Mouse (Mus musculus) lung, embryonic 14.5 days (tissue): Measurements from ENCODE around the gene Pcid2. TPM values are rescaled to one million over a fixed set of nuclear protein-coding genes. Genes with fewer than 3 reads are reported as not detected.

Experiments used
- ATAC-seq: fragments of 200-750 bp; cut with Nextera tagmentation; 2 replicates; pipeline ENCODE4 v1.8.0; 2017; ENCODE audit warnings: mild to moderate bottlenecking, moderate TSS enrichment, moderate library complexity; ENCODE audit not compliant: insufficient read depth
- DNase-seq: peaks from one replicate; pipeline ENCODE4 v3.0.0-alpha.2; 2015
- H3K27ac ChIP-seq: fragments of 300-500 bp; sonication (generic); 2 replicates; pipeline ENCODE4 v1.5.1; 2014; ENCODE audit warnings: low read depth, mild to moderate bottlenecking, moderate library complexity
- H3K27me3 ChIP-seq: fragments of 300-500 bp; sonication (generic); 2 replicates; pipeline ENCODE4 v1.6.1; 2014; ENCODE audit warnings: low read length, control low read depth; ENCODE audit not compliant: insufficient read depth
- H3K36me3 ChIP-seq: fragments of 300-500 bp; sonication (generic); 2 replicates; pipeline ENCODE4 v1.6.1; 2014; ENCODE audit warnings: control low read depth; ENCODE audit not compliant: insufficient read depth
- H3K4me1 ChIP-seq: fragments of 300-500 bp; sonication (generic); 2 replicates; pipeline ENCODE4 v1.6.1; 2014; ENCODE audit warnings: antibody characterized with exemption, control low read depth; ENCODE audit not compliant: insufficient read depth
- H3K4me2 ChIP-seq: fragments of 300-500 bp; sonication (generic); 2 replicates; pipeline ENCODE4 v1.6.1; 2014; ENCODE audit warnings: mild to moderate bottlenecking
- H3K4me3 ChIP-seq: fragments of 300-500 bp; sonication (generic); 2 replicates; pipeline ENCODE4 v1.5.1; 2014; ENCODE audit warnings: low read depth, low read length
- H3K9ac ChIP-seq: fragments of 300-500 bp; sonication (generic); 2 replicates; pipeline ENCODE4 v1.6.1; 2014
- H3K9me3 ChIP-seq: fragments of 300-500 bp; sonication (generic); 2 replicates; pipeline ENCODE4 v1.6.1; 2016; ENCODE audit warnings: low read depth, low read length, control low read depth
- CTCF ChIP-seq: IDR thresholded peaks from 2 replicates; pipeline ENCODE4 v1.5.1; 2016; ENCODE audit warnings: antibody characterized with exemption, low read depth
- WGBS: fragments of 180-500 bp; shearing (Covaris S2); extraction: QIAGEN DNeasy Blood & Tissue Kit; methylation state at CpG from one replicate; pipeline ENCODE4 v1.1.7; 2014; 5-methylcytosine and 5-hydroxymethylcytosine counted together
- polyA plus RNA-seq: library from polyadenylated mRNA; unstranded; fragments of >200 nt; fragmentation: Nextera tagmentation; extraction: Ambion mirVana; gene quantifications from 2 replicates; pipeline ENCODE4 v1.2.1, GENCODE M21; 2014

The Pcid2 gene
- 39.2 and 40.0 TPM in 2 replicates for polyA plus RNA-seq

- Histone ChIP-seq H3K4me1 (peaks cover 6% of the 10 kb centered on the region; the same call in 1 of the 2 replicates), H3K36me3 (no peaks in the 10 kb centered on the region), H3K27me3 (no peaks in the 10 kb centered on the region), H3K9me3 (no peaks in the 10 kb centered on the region), H3K4me2 (peak within 1 kb of the TSS; percentile 93), H3K27ac (peak within 1 kb of the TSS; percentile 92), H3K9ac (peak within 1 kb of the TSS; percentile 97), H3K4me3 (peak within 1 kb of the TSS; percentile 95)
- DNase-seq (peak; percentile 99), ATAC-seq (peak; percentile 95)
- TF ChIP-seq CTCF = peak; percentile 65
- under 1% methylated on average over 73 of the region's 87 CpGs for WGBS
Observed at GRCm38 (mm10) chr8:13105087-13105881, at the start of gene Pcid2, which contains the start of gene Cul4a. Pcid2 (minus strand) TSS chr8:13105459. Cul4a (plus strand) TSS chr8:13105621.

- H3K27ac ChIP-seq = no peak overlapping the region
- DNase-seq (no peak), ATAC-seq (no peak)
- H3K9ac ChIP-seq = no peak overlapping the region
- no peak overlapping the region for H3K4me3 ChIP-seq
- 78% methylated on average over 9 of the region's 9 CpGs for WGBS
- H3K36me3 ChIP-seq = peaks cover 3% of the 10 kb centered on the region; the same call in 1 of the 2 replicates
- no peaks in the 10 kb centered on the region for H3K9me3 ChIP-seq
- H3K4me2 ChIP-seq = no peak overlapping the region
- H3K4me1 ChIP-seq = no peaks in the 10 kb centered on the region
- no peak for TF ChIP-seq CTCF
- no peaks in the 10 kb centered on the region for H3K27me3 ChIP-seq
Observed at GRCm38 (mm10) chr8:13154099-13154498, 48.8 kb upstream of the Pcid2 start.

DNA sequence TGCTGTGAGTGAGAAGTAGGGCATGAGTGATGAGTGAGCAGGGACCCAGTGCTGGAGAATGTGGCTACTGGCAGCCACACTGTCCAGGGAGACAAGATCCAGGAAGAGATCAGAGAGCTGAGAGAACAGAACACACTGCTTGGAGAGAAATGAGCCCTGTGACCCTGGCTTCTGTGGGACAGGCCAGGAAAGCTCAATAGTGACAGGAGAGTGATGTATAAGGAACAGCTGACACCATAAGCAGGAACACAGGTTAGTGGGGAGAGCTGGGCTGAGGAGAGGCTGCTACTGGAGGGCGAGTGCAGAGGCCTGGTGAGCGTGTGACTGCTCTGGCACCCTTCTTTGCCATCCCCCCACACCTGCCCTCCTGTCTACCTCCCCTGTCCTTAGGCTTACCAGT, 45.7 kb upstream of the Pcid2 start:
- H3K27me3 ChIP-seq = no peaks in the 10 kb centered on the region
- H3K9me3 ChIP-seq = no peaks in the 10 kb centered on the region
- 77% methylated on average over 2 of the region's 2 CpGs for WGBS
- no peak overlapping the region for H3K4me3 ChIP-seq
- H3K4me1 ChIP-seq = no peaks in the 10 kb centered on the region
- H3K9ac ChIP-seq = no peak overlapping the region
- no peak overlapping the region for H3K4me2 ChIP-seq
- ATAC-seq (0 out of 2 replicates have a peak, but pooled peaks have one; percentile 24), DNase-seq (no peak)
- no peak for TF ChIP-seq CTCF
- peaks cover 30% of the 10 kb centered on the region for H3K36me3 ChIP-seq
- H3K27ac ChIP-seq = no peak overlapping the region

GRCm38 (mm10) chr8:13149866-13150265, 44.6 kb upstream of the Pcid2 start:
- DNase-seq (no peak), ATAC-seq (no peak)
- Histone ChIP-seq H3K4me3 (no peak overlapping the region), H3K9me3 (no peaks in the 10 kb centered on the region), H3K4me2 (no peak overlapping the region), H3K27ac (no peak overlapping the region), H3K9ac (no peak overlapping the region), H3K4me1 (no peaks in the 10 kb centered on the region), H3K27me3 (no peaks in the 10 kb centered on the region), H3K36me3 (peaks cover 41% of the 10 kb centered on the region)
- WGBS = 48% methylated on average over 5 of the region's 5 CpGs
- TF ChIP-seq CTCF = no peak

DNA sequence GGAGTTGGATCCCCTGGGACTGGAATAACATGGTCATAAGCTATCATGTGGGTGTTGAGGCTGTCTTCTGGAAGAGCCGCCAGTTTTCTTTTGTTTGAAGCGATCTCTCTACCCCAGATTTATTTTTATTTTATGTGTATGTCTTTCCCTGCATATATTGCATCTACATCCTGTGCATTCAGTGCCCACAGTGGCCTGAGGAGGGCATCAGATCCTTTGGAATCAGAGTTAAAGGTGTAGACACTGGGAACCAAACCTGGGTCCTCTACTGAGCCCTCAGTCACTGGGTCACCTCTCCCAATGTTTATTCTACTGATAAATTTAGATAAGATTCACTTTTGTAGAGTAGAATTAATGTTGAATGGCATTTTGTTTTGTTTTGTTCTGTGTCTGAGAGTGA, 44.0 kb upstream of the Pcid2 start:
- Histone ChIP-seq H3K27me3 (no peaks in the 10 kb centered on the region), H3K36me3 (peaks cover 46% of the 10 kb centered on the region), H3K27ac (no peak overlapping the region), H3K4me1 (no peaks in the 10 kb centered on the region), H3K9me3 (no peaks in the 10 kb centered on the region), H3K4me3 (no peak overlapping the region), H3K4me2 (no peak overlapping the region), H3K9ac (no peak overlapping the region)
- 0 out of 2 replicates have a peak, but pooled peaks have one; percentile 3 for TF ChIP-seq CTCF
- DNase-seq = no peak
- ATAC-seq = no peak
- WGBS = 93% methylated on average over 2 of the region's 2 CpGs

DNA sequence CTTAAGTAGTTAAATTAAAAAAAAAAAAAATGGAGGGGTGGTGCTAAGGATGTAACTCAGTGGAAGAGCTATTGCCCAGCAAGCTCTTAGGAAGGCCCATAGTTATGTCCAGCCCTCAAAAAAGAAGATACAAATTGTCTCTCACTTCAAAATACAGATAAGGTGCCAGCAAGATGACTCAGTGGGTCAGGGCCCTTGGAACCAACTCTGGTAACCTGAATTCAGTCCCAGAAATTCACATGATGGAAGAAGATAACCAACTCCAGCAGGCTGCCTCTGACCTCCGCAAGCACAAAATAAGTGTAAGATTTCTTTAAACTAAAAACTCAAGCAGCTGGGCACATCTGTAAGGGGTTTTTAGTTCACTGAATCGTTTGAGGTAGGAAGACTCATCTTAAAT, 43.2 kb upstream of the Pcid2 start:
- TF ChIP-seq CTCF = no peak
- H3K9me3 ChIP-seq = no peaks in the 10 kb centered on the region
- DNase-seq = no peak
- H3K4me1 ChIP-seq = no peaks in the 10 kb centered on the region
- H3K27me3 ChIP-seq = no peaks in the 10 kb centered on the region
- WGBS = 85% methylated on average over 2 of the region's 2 CpGs
- no peak for ATAC-seq
- H3K36me3 ChIP-seq = peaks cover 52% of the 10 kb centered on the region
- H3K9ac ChIP-seq = no peak overlapping the region
- H3K4me2 ChIP-seq = no peak overlapping the region
- no peak overlapping the region for H3K27ac ChIP-seq
- no peak overlapping the region for H3K4me3 ChIP-seq

GRCm38 (mm10) chr8:13141681-13142080, 36.4 kb upstream of the Pcid2 start:
- Histone ChIP-seq H3K27me3 (no peaks in the 10 kb centered on the region), H3K4me1 (no peaks in the 10 kb centered on the region), H3K4me3 (no peak overlapping the region), H3K9me3 (no peaks in the 10 kb centered on the region), H3K27ac (no peak overlapping the region), H3K9ac (no peak overlapping the region), H3K36me3 (peaks cover 100% of the 10 kb centered on the region), H3K4me2 (no peak overlapping the region)
- DNase-seq = no peak
- WGBS = 89% methylated on average over 5 of the region's 5 CpGs
- ATAC-seq = no peak
- TF ChIP-seq CTCF = no peak
